Mouse (Mus musculus) MN1 (cell line): ENCODE measurements around the gene Slc16a5.
A peak's percentile ranks its signal among the peaks of the same experiment; 100 is the strongest.
"Not testable (repeated sequence)": the region's sequence is repeated elsewhere in the genome, so short reads cannot be mapped to it uniquely, and the experiment has no call there.

Experiments used
- DNase-seq: peaks from one replicate; pipeline ENCODE4 v3.0.0-alpha.2; 2016; ENCODE audit warnings: low spot score

Gene Slc16a5

DNA sequence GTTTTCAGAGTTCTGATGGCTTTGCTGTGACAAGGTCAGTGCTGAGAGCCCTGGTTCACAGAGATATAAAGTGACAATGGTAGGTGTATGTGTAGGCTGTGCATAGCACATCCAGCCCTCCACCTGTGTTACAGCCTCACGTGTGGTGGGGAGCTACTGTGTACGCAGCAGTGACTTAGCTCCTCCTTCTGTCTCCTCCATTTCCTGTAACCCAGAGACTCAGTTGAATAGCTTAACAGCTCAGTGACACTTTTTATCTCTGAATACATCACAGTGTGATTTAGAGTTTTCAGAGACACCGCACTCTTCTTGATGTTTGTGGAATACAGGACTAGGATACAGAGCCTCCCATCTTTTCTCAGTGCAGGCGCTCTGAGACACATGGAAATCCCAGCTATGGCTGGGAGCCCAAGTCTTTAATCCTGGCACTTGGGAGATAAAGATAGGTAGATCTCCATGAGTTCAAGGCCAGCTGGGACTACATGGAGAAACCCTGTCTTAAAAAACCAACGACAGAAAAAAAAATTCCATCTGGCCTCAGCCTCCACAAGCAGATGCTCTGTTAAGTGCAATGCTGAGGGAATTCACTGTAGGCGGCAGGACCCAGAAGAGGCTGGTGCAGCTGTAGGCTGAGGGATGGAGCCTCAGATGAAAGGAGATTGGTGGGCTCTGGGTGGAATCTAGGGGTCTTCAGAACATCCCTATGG lies 19.4 kb downstream of the Slc16a5 start:
- DNase-seq = no peak

DNA sequence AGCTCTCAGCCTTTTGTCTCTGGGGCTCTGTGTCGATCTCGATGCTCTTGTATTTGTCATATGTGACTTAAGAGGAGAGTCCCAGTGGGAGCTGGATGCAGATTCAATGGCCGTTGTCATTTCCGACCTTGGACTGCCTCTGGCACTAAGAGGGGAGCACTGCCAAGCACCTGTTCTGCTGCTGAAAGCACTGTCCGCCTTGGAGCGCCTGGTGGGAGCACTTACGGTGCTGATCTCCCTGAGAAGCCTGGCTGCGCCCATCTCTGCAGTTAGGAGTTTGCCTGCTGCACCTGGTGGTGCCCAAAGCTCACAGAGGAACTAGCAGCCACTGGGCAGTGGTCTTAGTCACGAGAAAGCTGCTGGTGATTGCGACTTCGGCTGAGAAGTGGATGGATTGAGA lies 21.0 kb downstream of the Slc16a5 start:
- DNase-seq = no peak

DNA sequence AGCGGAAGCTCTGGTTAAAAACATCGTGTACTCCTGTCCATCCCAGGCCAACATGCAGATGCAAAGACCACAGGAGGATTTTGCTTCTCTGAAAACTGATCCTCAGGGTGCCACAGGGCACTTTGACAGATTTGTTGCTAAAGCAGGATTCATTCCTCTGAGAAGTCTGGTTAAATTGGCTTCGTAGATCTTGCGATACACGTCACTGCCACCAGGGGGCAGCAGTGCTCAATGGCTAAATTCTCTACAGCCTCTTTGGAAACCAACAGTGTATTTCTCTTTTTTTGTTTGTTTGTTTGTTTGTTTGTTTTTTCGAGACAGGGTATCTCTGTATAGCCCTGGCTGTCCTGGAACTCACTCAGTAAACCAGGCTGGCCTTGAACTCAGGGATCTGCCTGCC lies 21.5 kb downstream of the Slc16a5 start:
- DNase-seq = peak; percentile 83

DNA sequence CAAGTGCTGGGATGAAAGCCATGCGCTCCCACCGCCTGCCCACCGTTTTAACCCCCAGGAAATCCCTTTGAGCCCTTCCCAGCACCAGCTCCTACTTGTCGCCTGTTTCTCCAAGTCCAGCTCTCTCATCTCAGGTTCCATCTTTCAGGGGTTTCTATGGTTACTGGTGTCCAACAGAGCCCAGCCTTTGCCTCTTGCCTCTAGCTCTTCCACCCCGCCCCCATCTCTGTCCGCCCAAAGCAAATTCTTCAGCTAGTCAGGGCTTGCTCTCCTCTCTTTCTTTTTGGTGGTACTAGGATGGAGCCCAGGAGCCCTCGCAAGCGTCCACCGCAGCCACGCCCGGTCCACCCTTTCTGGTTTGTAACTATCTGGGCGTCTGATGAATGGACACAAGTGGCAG lies 22.9 kb downstream of the Slc16a5 start:
- peak; percentile 42 for DNase-seq

DNA sequence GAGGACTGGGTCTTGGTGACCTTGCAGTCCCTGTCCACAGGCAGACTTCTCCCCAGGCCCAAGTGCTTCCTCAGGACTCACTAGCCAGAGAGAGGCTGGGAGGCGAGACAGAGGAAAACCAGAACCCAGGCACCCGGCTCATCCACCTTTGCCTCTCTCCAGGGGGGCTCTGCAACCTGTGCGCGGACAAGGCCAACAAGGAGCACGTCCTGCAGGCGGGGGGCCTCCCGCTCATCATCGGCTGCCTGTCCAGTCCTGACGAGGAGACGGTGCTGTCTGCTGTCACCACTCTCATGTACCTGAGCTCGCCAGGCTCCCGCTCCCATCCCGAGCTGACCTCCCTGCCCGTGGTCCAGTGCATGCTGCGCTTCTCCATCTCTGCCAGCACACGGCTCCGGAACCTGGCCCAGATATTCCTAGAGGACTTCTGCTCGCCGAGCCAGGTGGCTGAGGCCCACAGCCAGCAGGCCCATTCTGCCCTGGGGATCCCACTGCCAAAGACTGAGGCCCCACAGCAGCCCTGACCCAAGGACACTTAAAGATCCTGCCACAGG lies 26.4 kb downstream of the Slc16a5 start:
- no peak for DNase-seq

DNA sequence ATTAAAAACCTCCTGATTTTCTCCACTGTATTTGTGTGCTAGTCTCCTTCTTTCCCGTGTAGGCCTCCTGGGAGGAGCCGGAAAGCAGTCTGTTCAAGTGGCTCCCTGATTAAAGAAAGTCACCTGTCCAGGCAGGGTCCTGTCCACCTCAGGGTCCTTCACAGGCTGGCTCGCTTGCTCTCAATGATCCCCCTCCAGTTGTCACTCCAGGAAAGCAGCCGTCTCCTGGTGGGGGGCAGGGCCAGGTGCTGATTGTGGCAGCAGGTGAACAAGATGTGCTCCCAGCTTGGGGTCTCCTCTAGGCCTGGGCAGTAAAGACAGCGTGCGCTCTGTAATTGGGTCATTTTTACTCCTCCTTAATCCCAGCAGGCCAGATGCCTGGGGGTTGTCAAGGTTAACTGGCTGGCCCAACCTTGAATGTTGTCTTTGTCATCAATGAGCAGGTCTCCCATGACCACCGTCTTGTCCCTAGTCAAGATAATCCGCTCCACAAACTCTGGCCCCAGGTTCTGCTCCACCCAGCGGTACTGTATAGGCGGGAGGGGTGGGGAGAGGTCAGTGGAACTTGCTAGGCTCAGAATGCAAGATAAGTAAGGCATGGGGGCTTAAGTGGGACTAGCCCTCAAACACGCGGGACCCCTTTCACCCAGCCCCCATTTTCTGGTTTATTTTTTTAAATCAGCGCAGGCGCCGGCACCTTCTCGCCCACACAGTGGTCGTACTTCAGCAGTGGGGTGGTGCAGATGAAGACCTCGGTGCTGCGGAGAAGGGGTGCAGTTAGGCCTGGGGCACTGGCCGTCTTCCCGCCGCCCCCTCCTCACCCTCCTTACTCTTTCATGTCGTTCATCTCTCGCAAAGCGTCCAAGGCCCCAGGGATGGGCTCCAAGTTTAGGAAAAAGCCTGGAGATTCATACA lies 28.4 kb downstream of the Slc16a5 start:
- no peak for DNase-seq

DNA sequence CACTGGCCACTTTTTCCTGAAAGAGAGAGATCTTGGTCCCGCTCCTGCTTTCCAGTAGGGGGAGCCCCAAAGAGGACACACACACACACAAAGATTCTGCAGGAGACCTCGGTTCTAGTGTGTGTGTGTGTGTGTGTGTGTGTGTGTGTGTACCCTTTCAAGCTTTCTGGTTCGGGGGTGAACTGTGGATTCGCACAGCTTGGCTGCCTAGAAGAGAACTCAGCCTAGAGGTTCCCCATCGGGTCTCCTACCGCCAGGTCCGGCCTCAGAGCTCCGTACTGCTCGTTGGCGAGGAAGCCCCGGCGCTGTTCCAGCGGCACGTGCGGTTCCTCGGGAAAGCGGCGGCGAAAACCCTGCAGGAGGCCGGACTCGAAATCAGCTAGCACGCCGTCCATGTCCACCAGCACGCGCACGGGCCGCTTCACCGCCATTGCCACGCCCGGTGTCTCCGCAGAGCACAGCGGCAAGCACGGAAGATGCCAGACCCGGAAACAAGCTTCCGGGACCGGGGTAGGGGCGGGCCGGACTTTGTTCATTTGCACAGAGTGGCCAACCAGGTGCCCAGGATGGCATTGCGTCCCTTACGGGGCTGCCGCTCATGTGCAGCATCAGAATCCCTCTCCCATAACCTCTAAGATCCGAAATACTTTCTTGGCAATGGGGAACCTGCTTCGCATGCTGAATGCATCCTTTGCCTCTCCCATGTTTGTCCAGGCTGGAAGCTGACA lies 29.2 kb downstream of the Slc16a5 start, which contains the start of gene Nt5c:
Nt5c (minus strand) TSS at position 507 of the 728 bp plus-strand sequence.
- peak; percentile 87 for DNase-seq

DNA sequence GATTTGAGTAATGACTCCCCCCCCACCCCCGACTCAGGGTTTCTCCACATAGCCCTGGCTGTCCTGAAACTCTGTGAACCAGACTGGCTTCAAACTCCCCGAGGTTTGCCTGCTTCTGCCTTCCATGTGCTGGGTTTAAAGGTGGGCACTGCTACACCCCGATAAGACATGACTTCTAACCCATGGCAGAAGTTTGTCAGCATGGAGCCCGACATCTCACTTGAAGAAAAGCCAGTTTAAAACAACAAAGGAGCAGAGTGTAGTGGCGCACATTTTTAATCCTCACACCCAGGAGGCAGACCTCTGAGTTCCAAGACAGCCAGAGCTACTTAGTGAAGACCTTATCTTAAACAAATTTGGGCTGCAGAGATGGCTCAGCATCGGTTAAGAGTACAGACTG lies 30.1 kb downstream of the Slc16a5 start:
- peak; percentile 32 for DNase-seq

DNA sequence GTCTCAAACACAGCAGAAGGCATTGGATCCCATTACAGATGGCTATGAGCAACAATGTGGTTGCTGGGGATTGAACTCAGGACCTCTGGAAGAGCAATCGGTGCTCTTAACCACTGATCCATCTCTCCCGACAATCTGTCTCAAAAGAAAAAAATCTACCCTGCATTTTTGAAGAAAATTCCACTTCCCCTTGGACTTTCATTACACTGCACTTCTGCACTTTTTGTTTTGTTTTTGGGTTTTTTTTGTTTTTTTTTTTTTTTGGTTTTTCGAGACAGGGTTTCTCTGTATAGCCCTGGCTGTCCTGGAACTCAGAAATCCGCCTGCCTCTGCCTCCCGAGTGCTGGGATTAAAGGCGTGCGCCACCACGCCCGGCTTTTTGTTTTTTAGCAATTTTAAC lies 34.3 kb downstream of the Slc16a5 start:
- not testable (repeated sequence) for DNase-seq

DNA sequence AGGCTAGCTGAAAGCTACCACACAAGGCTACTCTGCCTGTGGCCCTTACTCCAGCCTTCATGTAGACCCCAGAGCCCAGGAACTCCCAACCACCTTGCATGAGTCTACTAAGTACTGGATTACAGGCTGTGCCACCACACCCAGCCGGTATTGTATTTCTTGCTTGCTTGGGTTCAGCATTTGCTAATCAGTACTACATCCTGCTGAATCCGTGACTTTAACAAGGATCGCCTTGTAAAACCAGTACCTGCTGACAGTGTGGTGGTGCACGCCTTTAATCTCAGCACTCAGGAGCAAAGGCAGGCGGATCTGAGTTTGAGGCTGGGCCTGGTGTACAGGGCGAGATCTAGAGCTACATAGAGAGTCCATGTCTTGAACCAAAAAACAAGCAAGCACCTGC lies 40.4 kb downstream of the Slc16a5 start:
- no peak for DNase-seq

DNA sequence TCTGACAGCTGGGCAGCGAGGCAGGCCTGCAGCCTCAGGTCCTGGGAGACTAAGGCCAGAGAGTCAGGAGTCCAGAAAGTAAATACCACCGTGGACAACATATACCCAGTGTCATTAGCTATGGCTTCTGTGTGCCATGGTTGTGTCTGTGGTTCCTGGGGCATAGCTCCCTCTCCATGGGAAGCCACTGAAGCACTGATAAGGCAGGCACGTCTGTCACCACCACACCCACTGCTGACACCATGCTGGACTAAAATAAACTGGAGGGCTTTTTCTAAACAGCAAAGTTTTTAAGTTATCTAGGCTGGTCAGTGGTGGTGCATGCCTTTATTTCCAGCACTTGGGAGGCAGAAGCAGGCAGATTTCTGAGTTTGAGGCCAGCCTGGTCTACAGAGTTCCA lies 44.3 kb downstream of the Slc16a5 start:
- DNase-seq = no peak

DNA sequence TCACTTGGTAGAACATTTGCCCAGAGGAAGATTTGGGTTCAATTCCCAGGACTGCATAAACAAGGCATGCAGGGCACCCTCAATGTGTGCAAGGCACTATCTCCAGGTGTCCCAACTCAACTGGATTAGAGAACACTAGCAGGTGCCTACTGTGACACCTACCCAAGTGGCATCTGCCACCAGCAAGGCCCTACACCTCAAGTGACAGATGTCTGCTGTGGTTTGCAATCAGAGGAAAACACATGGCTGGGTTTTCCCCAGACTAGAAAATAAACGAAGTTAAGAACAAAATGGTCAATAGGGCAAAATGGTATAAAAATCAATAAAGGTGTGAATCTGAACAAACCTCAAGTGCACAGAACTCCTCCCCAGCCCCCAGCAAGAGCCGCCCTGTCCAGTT lies 45.8 kb downstream of the Slc16a5 start:
- no peak for DNase-seq

DNA sequence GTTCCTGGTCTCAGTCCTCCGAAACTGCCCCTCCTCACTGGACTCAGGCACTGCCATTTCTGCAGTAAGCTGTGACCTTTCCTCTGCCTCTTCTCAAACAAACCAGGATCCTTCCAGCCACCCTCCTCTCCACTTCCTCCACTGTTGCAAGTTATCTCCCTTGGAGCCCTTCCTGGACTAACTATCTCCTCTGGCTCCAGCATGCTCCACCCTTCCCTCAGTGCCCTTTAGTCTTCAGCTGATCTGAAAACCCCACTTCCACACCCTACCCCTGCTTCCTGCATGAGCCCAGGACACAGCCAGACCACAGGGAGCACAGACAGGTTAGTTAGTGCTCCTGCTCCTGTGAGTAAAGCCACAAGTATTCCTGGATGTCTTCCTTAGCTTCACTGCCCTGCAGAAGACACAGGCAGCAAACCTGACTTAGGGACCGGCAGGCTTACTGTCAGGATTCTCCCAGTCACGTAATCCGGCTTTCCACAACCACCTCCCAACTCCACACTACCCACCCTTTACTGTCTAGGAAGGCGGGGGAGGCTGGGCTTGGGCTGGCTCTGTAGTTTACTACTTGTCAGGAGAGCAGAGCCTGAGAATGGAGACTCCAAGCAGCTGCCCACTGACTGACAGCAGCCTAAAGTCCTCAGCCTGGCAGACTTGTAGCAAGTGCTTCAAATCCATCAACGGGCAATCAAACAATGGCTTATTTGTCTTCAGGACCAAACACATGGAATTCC lies 47.7 kb downstream of the Slc16a5 start:
- no peak for DNase-seq

DNA sequence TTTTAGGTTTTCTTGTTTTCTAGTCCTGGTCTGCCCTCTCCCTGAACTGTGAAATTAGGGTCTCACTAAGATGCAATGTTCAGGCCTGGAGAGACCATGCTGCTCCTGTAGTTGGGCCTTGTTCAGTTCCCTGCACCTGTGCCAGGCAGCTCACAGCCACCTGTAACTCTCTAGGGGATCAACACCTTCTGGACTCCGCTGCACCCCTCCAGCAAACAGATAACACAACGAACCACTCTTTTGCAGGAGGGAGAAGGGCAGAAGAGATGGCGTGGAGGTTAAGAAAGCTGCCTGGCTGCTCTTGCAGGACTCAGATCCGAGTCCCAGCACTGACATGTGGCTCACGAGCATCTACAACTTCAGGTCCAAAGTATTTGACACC lies 48.2 kb downstream of the Slc16a5 start:
- DNase-seq = no peak

DNA sequence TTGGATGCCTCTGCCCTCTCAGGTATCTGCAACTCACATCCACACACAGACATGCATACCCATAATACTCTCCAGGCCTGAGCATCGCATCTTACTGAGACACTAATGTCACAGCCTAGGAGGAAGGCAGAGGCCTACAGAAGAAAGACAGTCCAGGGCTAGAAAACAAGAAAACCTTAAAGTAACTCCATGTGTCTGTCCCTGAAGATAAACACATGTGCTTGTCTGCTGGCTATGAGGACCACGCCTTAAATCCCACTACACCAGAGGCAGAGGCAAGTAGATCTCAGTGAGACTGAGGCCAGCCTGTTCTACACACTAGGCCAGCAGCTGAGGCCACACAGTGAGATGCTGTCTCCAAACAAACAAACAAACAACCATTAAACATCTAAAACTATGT lies 48.8 kb downstream of the Slc16a5 start:
- no peak for DNase-seq

DNA sequence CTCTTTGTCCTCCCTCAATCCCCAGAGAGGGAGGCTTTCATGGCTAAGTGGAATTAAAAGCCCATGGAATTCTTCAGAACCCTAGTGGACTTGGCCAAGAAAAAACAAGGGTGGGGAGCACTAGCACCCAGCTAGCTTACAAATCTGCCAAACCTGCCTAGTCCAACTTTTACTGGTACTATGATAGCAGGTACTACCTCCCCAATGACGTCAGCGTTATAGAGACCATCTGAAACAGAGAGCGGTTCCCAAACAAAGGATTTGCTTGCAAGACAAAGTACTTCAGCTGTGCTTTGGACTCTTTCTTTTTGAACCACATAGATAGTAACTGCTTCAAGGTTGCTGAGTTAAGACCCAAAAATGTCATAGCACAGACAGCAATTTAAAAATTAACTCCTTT lies 49.7 kb downstream of the Slc16a5 start:
- DNase-seq = no peak

DNA sequence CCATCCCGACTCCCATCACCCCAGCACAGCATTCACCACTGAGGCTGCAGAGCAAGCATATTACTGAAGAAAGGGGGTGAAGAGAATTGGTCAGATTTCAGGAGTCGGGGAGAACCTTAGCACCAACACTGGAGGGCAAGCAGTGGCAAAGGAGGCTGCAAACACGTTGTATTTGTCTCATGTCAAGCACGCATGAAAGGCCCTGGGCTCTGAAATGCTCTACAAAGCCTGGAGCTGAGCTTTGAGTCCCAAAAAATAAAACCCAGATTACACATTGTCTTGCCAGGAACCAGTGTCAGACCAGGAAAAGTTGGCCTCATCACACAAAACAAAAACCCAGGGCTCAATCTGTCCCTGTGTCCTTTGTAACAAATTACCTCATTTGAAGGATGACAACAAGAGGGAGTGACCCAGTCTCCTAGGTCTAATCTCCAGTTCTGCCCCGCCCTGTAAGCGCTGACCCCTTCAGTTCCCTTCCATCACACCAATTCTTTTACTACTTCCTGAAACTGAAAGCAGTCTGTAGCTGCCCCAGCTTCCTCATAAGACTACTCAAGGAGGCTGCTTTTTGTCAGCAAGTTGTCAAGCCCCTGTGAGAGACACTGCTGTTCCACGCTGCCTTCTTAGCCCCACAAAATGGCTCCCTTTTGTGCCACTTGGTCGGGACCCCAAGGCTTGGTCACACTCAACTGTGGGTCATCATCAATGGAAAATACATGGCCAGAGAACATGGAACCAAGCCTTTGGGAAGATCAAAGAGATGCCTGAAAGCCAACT lies 50.3 kb downstream of the Slc16a5 start:
- peak; percentile 32 for DNase-seq

DNA sequence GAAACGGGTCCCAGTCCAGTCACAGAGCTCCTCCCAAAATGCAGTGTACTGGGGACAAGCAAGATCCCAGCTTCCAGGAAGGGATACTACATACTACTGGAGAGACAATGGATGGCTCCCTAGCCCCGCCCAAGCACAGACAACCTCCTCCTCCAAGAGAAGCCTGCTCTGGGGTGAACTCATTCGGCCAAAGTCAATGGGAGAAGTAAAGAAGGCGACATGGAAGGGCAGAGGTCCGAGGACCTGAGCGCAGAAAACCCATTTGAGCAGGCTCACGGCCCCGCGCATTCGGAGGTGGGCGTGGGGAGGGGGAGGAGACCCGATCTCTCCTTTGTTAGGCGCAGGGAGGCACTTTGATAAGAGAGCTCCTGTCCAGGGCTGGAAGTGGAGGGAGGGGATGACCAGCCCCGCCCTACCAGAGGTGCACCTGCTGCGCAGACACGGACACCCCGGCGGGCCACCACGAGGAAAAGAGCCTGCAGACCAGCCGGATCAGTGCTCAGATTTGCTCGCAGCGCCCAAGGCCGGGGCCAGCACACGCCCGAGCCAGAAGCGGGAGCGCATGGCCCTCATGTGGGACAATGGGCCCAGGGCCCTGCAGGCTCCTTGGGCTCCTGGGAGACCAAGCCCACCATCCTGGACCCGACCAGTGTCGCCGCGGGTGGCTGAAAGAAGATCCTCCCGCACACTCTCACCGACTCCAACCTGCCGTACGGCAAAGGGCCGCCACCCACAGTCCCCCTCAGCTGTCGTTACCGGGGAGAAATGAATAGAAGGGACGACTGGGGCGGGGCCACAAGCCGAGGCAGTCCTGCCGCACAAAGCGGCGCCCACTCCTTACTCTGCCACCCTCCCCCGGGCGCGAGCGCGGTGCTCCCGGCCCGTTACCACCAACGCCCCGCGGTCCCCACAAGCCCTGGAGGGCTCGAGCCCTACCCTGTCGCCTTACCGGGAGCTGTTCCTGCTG lies 51.3 kb downstream of the Slc16a5 start:
- peak; percentile 53 for DNase-seq

DNA sequence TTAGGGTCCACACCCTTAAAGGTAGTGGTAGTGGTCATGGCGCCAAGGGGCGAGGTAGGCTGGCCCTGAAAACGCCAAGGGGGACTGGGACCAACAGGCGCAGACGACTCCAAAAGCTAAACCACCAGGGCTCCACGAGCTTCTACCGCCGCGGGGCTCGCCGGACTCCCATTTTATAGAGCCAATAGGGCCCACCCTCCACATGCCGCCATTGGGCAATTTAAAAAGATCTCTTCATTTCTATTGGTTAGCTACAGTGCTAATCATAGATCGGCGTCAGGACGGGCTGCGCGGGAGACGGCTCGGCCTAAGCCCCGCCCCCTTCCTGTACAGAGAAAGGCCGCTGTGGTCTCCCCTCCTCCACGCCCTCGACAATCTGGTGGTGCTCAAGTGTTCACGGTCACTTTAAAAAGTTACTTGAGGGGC lies 52.0 kb downstream of the Slc16a5 start, which contains the start of gene Jpt1:
Jpt1 (minus strand) TSS at position 150 of the 426 bp plus-strand sequence.
- DNase-seq = peak; percentile 97
